Mouse (Mus musculus) MEL (cell line): Measurements from ENCODE around the gene S100a6. TPM values are rescaled to one million over a fixed set of nuclear protein-coding genes. Genes with fewer than 3 reads are reported as not detected.
A peak's percentile ranks its signal among the peaks of the same experiment; 100 is the strongest.

Experiments
- DNase-seq: peaks from one replicate; pipeline ENCODE4 v3.0.0; 2011; ENCODE audit warnings: low read depth, low spot score
- H3K27ac ChIP-seq: 2 replicates; pipeline ENCODE4 v1.5.1; 2012; ENCODE audit warnings: low read depth, mild to moderate bottlenecking, control low read depth, low read length, moderate library complexity; ENCODE audit not compliant: control insufficient read depth
- H3K27me3 ChIP-seq, 2 experiments: fragments of 150-350 bp in 1 of 2; sonication (generic) in 1 of 2; 2 replicates each; pipeline ENCODE4 v1.6.1; 2012; ENCODE audit warnings: low read length in 2 of 2, mild to moderate bottlenecking in 2 of 2, improper control_type of control experiment in 1 of 2, moderate library complexity in 1 of 2; ENCODE audit not compliant: insufficient read depth in 2 of 2, control insufficient read depth in 1 of 2
- H3K36me3 ChIP-seq, 2 experiments: 2 replicates each; pipeline ENCODE4 v1.6.1; 2012 to 2014; ENCODE audit warnings: low read length in 2 of 2, improper control_type of control experiment in 1 of 2, inconsistent platforms in 1 of 2, mild to moderate bottlenecking in 1 of 2; ENCODE audit not compliant: insufficient read depth in 2 of 2, control insufficient read depth in 1 of 2
- H3K4me1 ChIP-seq, 2 experiments: fragments of 150-350 bp in 1 of 2; sonication (generic) in 1 of 2; 2 replicates each; pipeline ENCODE4 v1.6.1; 2012; ENCODE audit warnings: low read length in 2 of 2, improper control_type of control experiment in 1 of 2, mild to moderate bottlenecking in 1 of 2; ENCODE audit not compliant: insufficient read depth in 2 of 2, control insufficient read depth in 1 of 2
- H3K4me3 ChIP-seq, 2 experiments: fragments of 150-350 bp in 1 of 2; sonication (generic) in 1 of 2; 2 replicates each; pipeline ENCODE4 v1.5.1; 2012; ENCODE audit warnings: low read depth in 2 of 2, low read length in 2 of 2, mild to moderate bottlenecking in 2 of 2, moderate library complexity in 2 of 2, control low read depth in 1 of 2, improper control_type of control experiment in 1 of 2; ENCODE audit not compliant: control insufficient read depth in 1 of 2, insufficient read depth in 1 of 2
- H3K79me2 ChIP-seq: 2 replicates; pipeline ENCODE4 v1.6.1; 2012; ENCODE audit warnings: mild to moderate bottlenecking, low read length, moderate library complexity; ENCODE audit not compliant: control insufficient read depth, poor library complexity, insufficient read depth
- H3K9ac ChIP-seq: 2 replicates; pipeline ENCODE4 v1.6.1; 2012; ENCODE audit warnings: low read depth, mild to moderate bottlenecking, control low read depth, low read length, moderate library complexity; ENCODE audit not compliant: control insufficient read depth, poor library complexity, severe bottlenecking
- H3K9me3 ChIP-seq: fragments of 150-350 bp; sonication (generic); replicated peaks from 2 replicates; pipeline ENCODE4 v1.6.1; 2012; ENCODE audit warnings: mild to moderate bottlenecking, low read length, improper control_type of control experiment, moderate library complexity; ENCODE audit not compliant: insufficient read depth
- ELF1 ChIP-seq: IDR thresholded peaks from 2 replicates; pipeline ENCODE4 v1.6.1; 2014; ENCODE audit warnings: low read depth, mild to moderate bottlenecking, inconsistent platforms, low read length, improper control_type of control experiment, moderate library complexity
- GABPA ChIP-seq: IDR thresholded peaks from 2 replicates; pipeline ENCODE4 v1.6.1; 2012; ENCODE audit warnings: low read depth, mild to moderate bottlenecking, inconsistent platforms, low read length, improper control_type of control experiment, moderate library complexity
- GATA1 ChIP-seq: IDR thresholded peaks from 2 replicates; pipeline ENCODE4 v1.6.1; 2011; ENCODE audit warnings: low read depth, low read length, improper control_type of control experiment
- KAT2A ChIP-seq: conservative IDR thresholded peaks from 2 replicates; pipeline ENCODE4 v1.6.1; 2012; ENCODE audit warnings: low read depth, low read length, improper control_type of control experiment, inconsistent platforms
- MAFK ChIP-seq: IDR thresholded peaks from 2 replicates; pipeline ENCODE4 v1.6.1; 2011; ENCODE audit warnings: low read depth, mild to moderate bottlenecking, low read length, improper control_type of control experiment, borderline replicate concordance
- MAX ChIP-seq: IDR thresholded peaks from 2 replicates; pipeline ENCODE4 v1.6.1; 2011; ENCODE audit warnings: low read length, improper control_type of control experiment
- POLR2AphosphoS5 ChIP-seq: IDR thresholded peaks from 2 replicates; pipeline ENCODE4 v1.6.1; 2012; ENCODE audit warnings: low read depth, borderline replicate concordance, mild to moderate bottlenecking, inconsistent platforms, low read length, moderate library complexity, mixed read lengths
- SMC3 ChIP-seq: IDR thresholded peaks from 2 replicates; pipeline ENCODE4 v1.6.1; 2011; ENCODE audit warnings: low read depth, low read length, improper control_type of control experiment
- USF1 ChIP-seq: IDR thresholded peaks from 2 replicates; pipeline ENCODE4 v1.6.1; 2014; ENCODE audit warnings: low read depth, mild to moderate bottlenecking, inconsistent platforms, low read length, improper control_type of control experiment, moderate library complexity
- ZNF384 ChIP-seq: IDR thresholded peaks from 2 replicates; pipeline ENCODE4 v1.6.1; 2012; ENCODE audit warnings: low read depth, mild to moderate bottlenecking, inconsistent platforms, low read length, improper control_type of control experiment
- polyA plus RNA-seq, 2 experiments: library from polyadenylated mRNA; stranded (reverse) in 1 of 2; unstranded in 1 of 2; fragments of >175 nt in 1 of 2; fragments of >200 nt in 1 of 2; gene quantifications; 2 replicates each; pipeline versions ENCODE4 v1.2.1 to v1.2.4; 2012; ENCODE audit warnings: low replicate concordance in 2 of 2, low read depth in 1 of 2; ENCODE audit not compliant: insufficient read length in 2 of 2, insufficient read depth in 1 of 2, missing spikeins in 1 of 2
- total RNA-seq: library from RNA; depleted of rRNA; stranded (reverse); fragments of 300-350 nt; gene quantifications from 2 replicates; pipeline ENCODE4 v1.2.3, GENCODE M21; 2012

S100a6 gene
- total and polyA plus RNA-seq, 3 experiments = 0.85 to 4.7 TPM; not detected in 1

- DNase-seq = no peak
- Histone ChIP-seq H3K79me2 (no peaks in the 10 kb centered on the region), H3K27ac (no peak within 1 kb of the TSS), H3K9me3 (no peaks in the 10 kb centered on the region; the same call in 1 of the 2 replicates), H3K9ac (no peak within 1 kb of the TSS), H3K36me3 (peaks cover 0 to 9% of the 10 kb centered on the region in 2 experiments; a peak in 2 of 4 replicates), H3K4me1 (peaks cover 0 to 28% of the 10 kb centered on the region in 2 experiments; a peak in 2 of 4 replicates), H3K4me3 (no peak within 1 kb of the TSS), H3K27me3 (no peaks in the 10 kb centered on the region)
- TF ChIP-seq GABPA (no peak), ELF1 (no peak)
These were observed 22.7 kb upstream of the S100a6 start, which contains the start of gene S100a2 for GRCm38 (mm10) chr3:90589947-90590346. S100a2 (plus strand) TSS chr3:90590247.

- no peaks in the 10 kb centered on the region for H3K79me2 ChIP-seq
- no peak overlapping the region for H3K4me3 ChIP-seq
- 0 out of 2 replicates have a peak, but pooled peaks have one; percentile 32 for TF ChIP-seq MAX
- no peak for TF ChIP-seq GATA1
- peak; percentile 31; the same call in 1 of the 2 replicates for TF ChIP-seq USF1
- no peak for TF ChIP-seq ZNF384
- TF ChIP-seq POLR2AphosphoS5 = no peak
- TF ChIP-seq, all 39 proteins: peak for 2
- no peak for DNase-seq
- Histone ChIP-seq H3K27me3 (peaks cover 0 to 1% of the 10 kb centered on the region in 2 experiments; a peak in 1 of 4 replicates), H3K4me1 (no peaks in the 10 kb centered on the region), H3K36me3 (no peaks in the 10 kb centered on the region), H3K9me3 (no peaks in the 10 kb centered on the region; the same call in 1 of the 2 replicates), H3K9ac (no peak overlapping the region), H3K27ac (no peak overlapping the region)
These were observed 18.2 kb upstream of the S100a6 start for GRCm38 (mm10) chr3:90594466-90594865.

- TF ChIP-seq KAT2A = no peak
- TF ChIP-seq SMC3 = no peak
- TF ChIP-seq MAFK = no peak
- H3K9ac ChIP-seq = no peak overlapping the region
- no peaks in the 10 kb centered on the region; the same call in 1 of the 2 replicates for H3K9me3 ChIP-seq
- no peaks in the 10 kb centered on the region for H3K36me3 ChIP-seq
- H3K27me3 ChIP-seq = peaks cover 0 to 1% of the 10 kb centered on the region in 2 experiments; a peak in 1 of 4 replicates
- H3K79me2 ChIP-seq = no peaks in the 10 kb centered on the region
- no peak overlapping the region for H3K4me3 ChIP-seq
- no peak for DNase-seq
- H3K27ac ChIP-seq = no peak overlapping the region
- no peaks in the 10 kb centered on the region for H3K4me1 ChIP-seq
These were observed 17.1 kb upstream of the S100a6 start for GRCm38 (mm10) chr3:90595556-90595955.
